Mouse (Mus musculus): Measurements from ENCODE around the gene E130308A19Rik.
"Not testable (repeated sequence)": the region's sequence is repeated elsewhere in the genome, so short reads cannot be mapped to it uniquely, and the experiment has no call there.

E130308A19Rik gene

GRCm38 (mm10) chr4:59783685-59784279 is 157.8 kb downstream of the E130308A19Rik start:
- DNase-seq (ENCODE audit: low read depth, low spot score) = peak; percentile 99

GRCm38 (mm10) chr4:59785412-59785811 is 159.4 kb downstream of the E130308A19Rik start:
- DNase-seq (ENCODE audit: low read depth, low spot score) = peak; percentile 70

- DNase-seq (ENCODE audit: low read depth, low spot score) = peak; percentile 59
These were observed 160.7 kb downstream of the E130308A19Rik start for GRCm38 (mm10) chr4:59786661-59787060.

- DNase-seq (ENCODE audit: low read depth, low spot score) = no peak
These were observed 161.1 kb downstream of the E130308A19Rik start for GRCm38 (mm10) chr4:59787126-59787525.

- DNase-seq (ENCODE audit: low read depth, low spot score) = no peak
These were observed 163.0 kb downstream of the E130308A19Rik start for GRCm38 (mm10) chr4:59789015-59789414.

GRCm38 (mm10) chr4:59793626-59794025 is 167.6 kb downstream of the E130308A19Rik start:
- DNase-seq (ENCODE audit: low read depth, low spot score) = not testable (repeated sequence)

GRCm38 (mm10) chr4:59794116-59794515 is 168.1 kb downstream of the E130308A19Rik start:
- peak; percentile 70 for DNase-seq (ENCODE audit: low read depth, low spot score)

- DNase-seq (ENCODE audit: low read depth, low spot score) = no peak
These were observed 169.9 kb downstream of the E130308A19Rik start for GRCm38 (mm10) chr4:59795788-59796455.

- DNase-seq (ENCODE audit: low read depth, low spot score) = no peak
These were observed 174.2 kb downstream of the E130308A19Rik start for GRCm38 (mm10) chr4:59800181-59800580.

GRCm38 (mm10) chr4:59801489-59801888 is 175.5 kb downstream of the E130308A19Rik start, which contains the start of gene Inip:
Gene Inip (minus strand): TSS chr4:59801589.
- DNase-seq (ENCODE audit: low read depth, low spot score) = no peak

- no peak for DNase-seq (ENCODE audit: low read depth, low spot score)
These were observed 176.1 kb downstream of the E130308A19Rik start for GRCm38 (mm10) chr4:59802107-59802506.

GRCm38 (mm10) chr4:59802792-59803191 is 176.8 kb downstream of the E130308A19Rik start:
- no peak for DNase-seq (ENCODE audit: low read depth, low spot score)

- DNase-seq (ENCODE audit: low read depth, low spot score) = no peak
These were observed 177.3 kb downstream of the E130308A19Rik start for GRCm38 (mm10) chr4:59803358-59803757.

- DNase-seq (ENCODE audit: low read depth, low spot score) = no peak
These were observed 178.7 kb downstream of the E130308A19Rik start for GRCm38 (mm10) chr4:59804754-59805153.

GRCm38 (mm10) chr4:59805181-59805967 is 179.4 kb downstream of the E130308A19Rik start, which contains the start of gene Snx30:
Gene Snx30 (plus strand): TSS chr4:59805840.
- peak; percentile 88 for DNase-seq (ENCODE audit: low read depth, low spot score)

- peak; percentile 79 for DNase-seq (ENCODE audit: low read depth, low spot score)
These were observed 180.2 kb downstream of the E130308A19Rik start for GRCm38 (mm10) chr4:59805968-59806878.

GRCm38 (mm10) chr4:59806879-59807195 is 180.8 kb downstream of the E130308A19Rik start:
- no peak for DNase-seq (ENCODE audit: low read depth, low spot score)

- DNase-seq (ENCODE audit: low read depth, low spot score) = no peak
These were observed 181.5 kb downstream of the E130308A19Rik start for GRCm38 (mm10) chr4:59807521-59807920.

- DNase-seq (ENCODE audit: low read depth, low spot score) = peak; percentile 69
These were observed 182.4 kb downstream of the E130308A19Rik start for GRCm38 (mm10) chr4:59808396-59808795.
